Mouse (Mus musculus): Measurements from ENCODE around the gene Rps6kl1. TPM values are rescaled to one million over a fixed set of nuclear protein-coding genes. Genes with fewer than 3 reads are reported as not detected.
A peak's percentile ranks its signal among the peaks of the same experiment; 100 is the strongest.

Gene Rps6kl1
- polyA plus RNA-seq, 1 experiment: 0.39 TPM

DNA sequence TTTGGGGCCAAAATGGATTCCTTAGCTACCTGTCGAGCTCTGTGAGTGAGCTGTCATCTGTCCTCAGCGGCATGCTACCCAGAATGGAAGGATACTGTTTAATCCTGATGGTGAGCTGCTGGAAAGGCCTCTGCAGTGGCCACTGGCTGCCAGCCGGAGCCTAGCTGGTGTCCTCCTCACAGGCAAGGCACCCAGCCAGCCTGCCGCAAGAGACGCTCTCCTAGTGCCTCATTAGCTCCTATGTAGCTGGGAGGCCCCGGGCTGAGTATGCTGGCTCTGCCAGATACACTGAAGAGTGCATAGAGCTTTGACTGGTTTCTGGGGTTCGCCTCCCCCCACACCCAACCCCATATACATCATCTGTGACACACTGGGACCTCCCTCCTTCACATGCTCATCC, 23.0 kb upstream of the Rps6kl1 start:
- Histone ChIP-seq H3K79me3 (ENCODE audit: low read depth) (peaks cover 11% of the 10 kb centered on the region), H3K4me3 (ENCODE audit: insufficient read depth, poor library complexity, severe bottlenecking) (no peak overlapping the region), H3K79me2 (ENCODE audit: control insufficient read depth, insufficient read depth) (peaks cover 31% of the 10 kb centered on the region), H3K27me3 (ENCODE audit: control insufficient read depth, insufficient read depth, insufficient read length) (no peaks in the 10 kb centered on the region), H3K36me3 (ENCODE audit: control insufficient read depth, insufficient read depth) (peaks cover 27% of the 10 kb centered on the region), H3ac (ENCODE audit: control insufficient read depth, insufficient read length, low read depth) (no peak overlapping the region)
- TF ChIP-seq USF1 (IDR thresholded peaks at IDR 0.05; ENCODE audit: low read depth) (no peak), MYOG (IDR thresholded peaks at IDR 0.05; ENCODE audit: control insufficient read depth, extremely low read depth, insufficient read length) (no peak), CEBPB (IDR thresholded peaks at IDR 0.05; ENCODE audit: low read depth) (no peak), CTCF (IDR thresholded peaks at IDR 0.05; ENCODE audit: control insufficient read depth, insufficient read depth, insufficient read length) (no peak), MYOD1 (IDR thresholded peaks at IDR 0.05; ENCODE audit: control insufficient read depth, insufficient read length, low read depth) (no peak), MAX (IDR thresholded peaks at IDR 0.05) (no peak)

DNA sequence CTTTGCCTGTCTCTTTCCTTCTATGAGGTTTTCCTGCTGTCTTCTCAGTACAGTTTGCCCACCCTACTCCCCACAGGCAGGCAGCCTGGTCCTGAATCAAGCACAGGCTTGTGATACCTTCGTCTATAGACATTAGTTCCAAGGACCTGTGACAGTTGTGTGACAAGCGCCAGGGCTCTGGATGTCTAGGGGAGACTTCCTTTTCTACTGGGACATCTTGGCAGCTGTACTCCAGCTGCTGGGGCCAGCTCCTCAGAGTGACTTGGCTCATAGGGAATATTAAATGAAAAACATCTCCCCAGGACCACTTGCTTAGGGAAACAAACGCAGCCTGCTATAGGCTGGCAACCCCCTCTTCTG, 19.9 kb upstream of the Rps6kl1 start:
- TF ChIP-seq CTCF (IDR thresholded peaks at IDR 0.05; ENCODE audit: control insufficient read depth, insufficient read depth, insufficient read length) (no peak), USF1 (IDR thresholded peaks at IDR 0.05; ENCODE audit: low read depth) (no peak), MYOD1 (IDR thresholded peaks at IDR 0.05; ENCODE audit: control insufficient read depth, insufficient read length, low read depth) (no peak), MAX (IDR thresholded peaks at IDR 0.05) (no peak), MYOG (IDR thresholded peaks at IDR 0.05; ENCODE audit: control insufficient read depth, extremely low read depth, insufficient read length) (no peak), CEBPB (IDR thresholded peaks at IDR 0.05; ENCODE audit: low read depth) (no peak), FOSL1 (IDR thresholded peaks at IDR 0.05; ENCODE audit: insufficient read depth, low read length, poor library complexity, severe bottlenecking) (no peak)
- Histone ChIP-seq H3ac (ENCODE audit: control insufficient read depth, insufficient read length, low read depth) (no peak overlapping the region), H3K79me2 (ENCODE audit: control insufficient read depth, insufficient read depth) (peaks cover 20% of the 10 kb centered on the region), H3K27me3 (ENCODE audit: control insufficient read depth, insufficient read depth, insufficient read length) (no peaks in the 10 kb centered on the region), H3K79me3 (ENCODE audit: low read depth) (peaks cover 5% of the 10 kb centered on the region), H3K4me3 (ENCODE audit: insufficient read depth, poor library complexity, severe bottlenecking) (no peak overlapping the region), H3K36me3 (ENCODE audit: control insufficient read depth, insufficient read depth) (peaks cover 55% of the 10 kb centered on the region)

DNA sequence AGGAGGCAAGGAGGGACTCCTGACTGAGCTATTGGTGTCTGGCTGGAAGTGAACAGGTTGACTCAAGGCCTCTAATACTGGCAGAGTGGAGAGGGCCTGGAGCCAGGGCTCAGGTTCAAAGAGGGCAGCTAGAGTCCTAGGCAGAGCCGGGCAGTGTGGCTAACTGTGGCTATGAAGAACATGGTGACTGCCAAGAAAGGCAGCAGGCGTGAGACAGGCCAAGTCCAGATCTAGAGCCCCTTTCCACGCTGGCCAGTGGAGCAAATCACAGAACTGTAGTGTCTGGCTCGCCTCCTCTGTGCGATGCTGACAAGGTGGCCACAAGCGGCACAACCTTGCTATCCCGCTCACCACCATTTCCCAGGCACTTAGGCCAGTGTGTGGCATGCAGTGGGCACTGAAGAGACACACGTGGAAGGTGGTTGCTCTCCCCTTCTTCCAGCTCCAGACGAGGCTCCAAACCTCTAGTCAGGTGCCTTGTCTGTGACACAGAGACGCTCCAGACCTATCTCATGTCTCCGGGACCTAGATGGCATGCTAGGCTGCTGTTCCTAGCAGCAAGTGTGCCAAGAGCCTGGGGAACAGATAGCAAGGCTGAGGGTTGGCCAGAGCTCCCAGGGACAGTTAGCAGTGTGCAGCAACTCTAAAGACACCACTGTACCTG, 19.4 kb upstream of the Rps6kl1 start:
- Histone ChIP-seq H3ac (ENCODE audit: control insufficient read depth, insufficient read length, low read depth) (no peak overlapping the region), H3K36me3 (ENCODE audit: control insufficient read depth, insufficient read depth) (peaks cover 59% of the 10 kb centered on the region), H3K4me3 (ENCODE audit: insufficient read depth, poor library complexity, severe bottlenecking) (no peak overlapping the region), H3K79me3 (ENCODE audit: low read depth) (peaks cover under 1% of the 10 kb centered on the region), H3K27me3 (ENCODE audit: control insufficient read depth, insufficient read depth, insufficient read length) (no peaks in the 10 kb centered on the region), H3K79me2 (ENCODE audit: control insufficient read depth, insufficient read depth) (peaks cover 15% of the 10 kb centered on the region)
- TF ChIP-seq USF1 (IDR thresholded peaks at IDR 0.05; ENCODE audit: low read depth) (no peak), CEBPB (IDR thresholded peaks at IDR 0.05; ENCODE audit: low read depth) (no peak), MYOG (IDR thresholded peaks at IDR 0.05; ENCODE audit: control insufficient read depth, extremely low read depth, insufficient read length) (no peak), MAX (IDR thresholded peaks at IDR 0.05) (no peak), MYOD1 (IDR thresholded peaks at IDR 0.05; ENCODE audit: control insufficient read depth, insufficient read length, low read depth) (no peak), FOSL1 (IDR thresholded peaks at IDR 0.05; ENCODE audit: insufficient read depth, low read length, poor library complexity, severe bottlenecking) (no peak), CTCF (IDR thresholded peaks at IDR 0.05; ENCODE audit: control insufficient read depth, insufficient read depth, insufficient read length) (no peak)

- H3K79me3 ChIP-seq (ENCODE audit: low read depth): no peaks in the 10 kb centered on the region
- H3ac ChIP-seq (ENCODE audit: control insufficient read depth, insufficient read length, low read depth): no peak overlapping the region
- peaks cover 59% of the 10 kb centered on the region for H3K36me3 ChIP-seq (ENCODE audit: control insufficient read depth, insufficient read depth)
- no peaks in the 10 kb centered on the region for H3K27me3 ChIP-seq (ENCODE audit: control insufficient read depth, insufficient read depth, insufficient read length)
- H3K4me3 ChIP-seq (ENCODE audit: insufficient read depth, poor library complexity, severe bottlenecking): no peak overlapping the region
- peaks cover 9% of the 10 kb centered on the region for H3K79me2 ChIP-seq (ENCODE audit: control insufficient read depth, insufficient read depth)
- TF ChIP-seq CTCF (IDR thresholded peaks at IDR 0.05; ENCODE audit: control insufficient read depth, insufficient read depth, insufficient read length) (no peak), MYOD1 (IDR thresholded peaks at IDR 0.05; ENCODE audit: control insufficient read depth, insufficient read length, low read depth) (no peak), MYOG (IDR thresholded peaks at IDR 0.05; ENCODE audit: control insufficient read depth, extremely low read depth, insufficient read length) (no peak), USF1 (IDR thresholded peaks at IDR 0.05; ENCODE audit: low read depth) (no peak), MAX (IDR thresholded peaks at IDR 0.05) (no peak)
Observed at GRCm38 (mm10) chr12:85169877-85170276, 18.8 kb upstream of the Rps6kl1 start.

DNA sequence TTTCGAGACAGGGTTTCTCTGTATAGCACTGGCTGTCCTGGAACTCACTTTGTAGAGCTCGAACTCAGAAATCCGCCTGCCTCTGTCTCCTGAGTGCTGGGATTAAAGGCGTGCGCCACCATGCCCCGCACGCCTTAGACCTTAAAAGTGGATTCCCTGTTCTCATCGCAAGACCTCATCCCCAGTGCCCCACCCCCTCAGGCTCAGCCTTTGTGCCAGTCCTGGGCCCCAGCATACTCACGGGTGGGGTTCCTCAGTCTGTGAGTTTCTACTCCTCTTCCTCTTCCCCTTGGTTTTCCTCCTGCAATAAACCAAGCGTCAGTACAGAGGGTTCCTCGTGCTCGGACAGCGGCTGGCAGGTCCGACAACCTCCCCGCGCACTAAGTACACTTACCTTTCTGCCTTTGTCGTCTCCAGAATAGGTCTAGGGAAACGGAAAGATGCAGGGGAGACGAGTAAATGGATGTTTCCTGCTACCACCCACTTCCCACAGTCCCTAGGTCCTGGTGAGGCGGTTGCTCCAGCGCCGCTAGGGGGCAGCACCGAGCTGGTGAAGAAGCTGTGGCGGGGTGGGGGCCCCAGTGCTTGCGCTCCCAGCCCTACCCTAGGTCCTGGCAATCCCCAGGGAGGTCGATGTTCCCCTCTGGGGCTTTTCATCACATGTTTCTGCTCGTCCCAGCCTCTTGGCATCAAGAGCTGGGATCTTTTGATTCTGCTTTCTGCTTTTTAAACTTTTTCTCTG, 18.2 kb upstream of the Rps6kl1 start:
- Histone ChIP-seq H3K36me3 (ENCODE audit: control insufficient read depth, insufficient read depth) (peaks cover 59% of the 10 kb centered on the region), H3ac (ENCODE audit: control insufficient read depth, insufficient read length, low read depth) (no peak overlapping the region), H3K27me3 (ENCODE audit: control insufficient read depth, insufficient read depth, insufficient read length) (no peaks in the 10 kb centered on the region), H3K4me3 (ENCODE audit: insufficient read depth, poor library complexity, severe bottlenecking) (no peak overlapping the region), H3K79me3 (ENCODE audit: low read depth) (no peaks in the 10 kb centered on the region), H3K79me2 (ENCODE audit: control insufficient read depth, insufficient read depth) (peaks cover 4% of the 10 kb centered on the region)
- no peak for TF ChIP-seq USF1 (IDR thresholded peaks at IDR 0.05; ENCODE audit: low read depth)
- TF ChIP-seq CTCF (IDR thresholded peaks at IDR 0.05; ENCODE audit: control insufficient read depth, insufficient read depth, insufficient read length): peak; percentile 88

GRCm38 (mm10) chr12:85166631-85167030, 15.6 kb upstream of the Rps6kl1 start:
- H3K4me3 ChIP-seq (ENCODE audit: insufficient read depth, poor library complexity, severe bottlenecking): no peak overlapping the region
- H3K79me3 ChIP-seq (ENCODE audit: low read depth): no peaks in the 10 kb centered on the region
- no peak overlapping the region for H3ac ChIP-seq (ENCODE audit: control insufficient read depth, insufficient read length, low read depth)
- H3K27me3 ChIP-seq (ENCODE audit: control insufficient read depth, insufficient read depth, insufficient read length): no peaks in the 10 kb centered on the region
- H3K79me2 ChIP-seq (ENCODE audit: control insufficient read depth, insufficient read depth): no peaks in the 10 kb centered on the region
- H3K36me3 ChIP-seq (ENCODE audit: control insufficient read depth, insufficient read depth): peaks cover 49% of the 10 kb centered on the region
- no peak for TF ChIP-seq USF1 (IDR thresholded peaks at IDR 0.05; ENCODE audit: low read depth)
- TF ChIP-seq CTCF (IDR thresholded peaks at IDR 0.05; ENCODE audit: control insufficient read depth, insufficient read depth, insufficient read length): no peak
- TF ChIP-seq MYOD1 (IDR thresholded peaks at IDR 0.05; ENCODE audit: control insufficient read depth, insufficient read length, low read depth): no peak
- no peak for TF ChIP-seq CEBPB (IDR thresholded peaks at IDR 0.05; ENCODE audit: low read depth)
- TF ChIP-seq MAX (IDR thresholded peaks at IDR 0.05): no peak
- TF ChIP-seq MYOG (IDR thresholded peaks at IDR 0.05; ENCODE audit: control insufficient read depth, extremely low read depth, insufficient read length): no peak
- TF ChIP-seq FOSL1 (IDR thresholded peaks at IDR 0.05; ENCODE audit: insufficient read depth, low read length, poor library complexity, severe bottlenecking): no peak

Measured in C2C12 (cell line).